Comparison of ENCODE assay signal across 19 mouse cellular contexts in the genomic region with DNA sequence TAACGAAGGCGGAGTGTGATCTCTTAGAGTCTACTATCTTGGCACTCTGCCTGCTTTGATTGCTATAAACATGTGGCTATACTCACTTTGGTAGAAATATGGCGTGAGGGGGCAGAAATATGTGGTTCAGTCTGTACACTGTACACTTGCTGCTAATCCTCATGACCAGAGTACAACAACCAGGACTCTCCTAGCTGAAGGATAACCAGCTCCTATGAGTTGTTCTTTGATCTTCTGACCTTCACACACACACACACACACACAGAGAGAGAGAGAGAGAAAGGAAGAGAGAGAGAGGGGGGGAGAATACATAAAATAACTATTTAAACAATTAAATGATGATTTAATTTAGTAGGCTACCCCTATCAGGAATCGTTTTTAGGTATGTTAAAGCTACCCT.
DNase-seq lines count a peak whose midpoint lies in the region; ATAC-seq and TF ChIP-seq lines count a peak whose summit lies in the region.
"Had no signal": no experiment of that assay in that cellular context is flagged by ENCODE, and none has a peak within 500 bp of the region (broad histone marks: within the 10 kb centered on the region; RNA-seq: fewer than 3 reads in every experiment).

No protein-coding gene starts in this region.

- no peak for ATAC-seq in kidney, embryonic 15.5 days (replicated peaks; ENCODE audit: low FRiP score)
- ATAC-seq: forebrain, embryonic 16.5 days had no signal

- H3K27me3 ChIP-seq in kidney, adult 2 months (replicated peaks; ENCODE audit: control insufficient read depth, insufficient read depth, low read length) = no peaks in the 10 kb centered on the region
- H3K27me3 ChIP-seq in kidney, embryonic 15.5 days = no peaks in the 10 kb centered on the region
- H3K27me3 ChIP-seq: embryonic facial prominence, embryonic 13.5 days; embryonic facial prominence, embryonic 15.5 days; forebrain, embryonic 12.5 days had no signal

- H3K36me3 ChIP-seq in kidney, adult 2 months (ENCODE audit: control insufficient read depth, insufficient read depth, low read length) = no peaks in the 10 kb centered on the region
- no peaks in the 10 kb centered on the region for H3K36me3 ChIP-seq in kidney, embryonic 15.5 days
- H3K36me3 ChIP-seq: embryonic facial prominence, embryonic 13.5 days; embryonic facial prominence, embryonic 15.5 days; forebrain, embryonic 10.5 days; forebrain, embryonic 12.5 days had no signal

- no peak for TF ChIP-seq POLR2A in kidney, adult 2 months (IDR thresholded peaks at IDR 0.05; ENCODE audit: low read depth, low read length)

- H3K9ac ChIP-seq in kidney, embryonic 15.5 days = no peak overlapping the region
- H3K9ac ChIP-seq: embryonic facial prominence, embryonic 13.5 days; embryonic facial prominence, embryonic 15.5 days; forebrain, embryonic 12.5 days had no signal

- no peak overlapping the region for H3K4me2 ChIP-seq in kidney, embryonic 15.5 days
- H3K4me2 ChIP-seq: embryonic facial prominence, embryonic 13.5 days; embryonic facial prominence, embryonic 15.5 days; forebrain, embryonic 12.5 days had no signal

- WGBS in kidney, adult 2 months = 80% methylated on average over 4 of the region's 4 CpGs
- 87% methylated on average over 4 of the region's 4 CpGs for WGBS in kidney, embryonic 15.5 days

- TF ChIP-seq CTCF in kidney, adult 2 months (conservative IDR thresholded peaks at IDR 0.05; ENCODE audit: insufficient read depth, insufficient read length, low read depth, low read length) = no peak

- DNase-seq in kidney, adult 2 months = peak; percentile 66
- no peak for DNase-seq in kidney, adult 18-20 months
- DNase-seq in kidney, postnatal 36 days = peak; percentile 16 to 44
- DNase-seq: adrenal gland, adult 2 months; adrenal gland, postnatal 10 days; adrenal gland, postnatal 25 days; cerebellum, adult 11 months; cerebellum, adult 18-20 months; cerebellum, adult 8-10 months; cerebellum, adult 9-11 months; cerebellum, postnatal 14 days; cerebellum, postnatal 36 days had no signal

- no peaks in the 10 kb centered on the region for H3K9me3 ChIP-seq in kidney, embryonic 15.5 days (replicated peaks)
- H3K9me3 ChIP-seq: embryonic facial prominence, embryonic 13.5 days; embryonic facial prominence, embryonic 15.5 days; forebrain, embryonic 10.5 days; forebrain, embryonic 12.5 days had no signal

- peaks cover 3% of the 10 kb centered on the region; the same call in 1 of the 2 replicates for H3K4me1 ChIP-seq in kidney, adult 2 months (ENCODE audit: control insufficient read depth, insufficient read depth, low read length)
- no peaks in the 10 kb centered on the region for H3K4me1 ChIP-seq in kidney, embryonic 15.5 days
- H3K4me1 ChIP-seq: embryonic facial prominence, embryonic 13.5 days; embryonic facial prominence, embryonic 15.5 days; forebrain, embryonic 10.5 days; forebrain, embryonic 12.5 days had no signal

- 0 out of 2 replicates have a peak overlapping the region, but pooled peaks have one; percentile 23 for H3K27ac ChIP-seq in kidney, adult 2 months (ENCODE audit: insufficient read depth, low read depth, low read length)
- H3K27ac ChIP-seq in kidney, embryonic 15.5 days = no peak overlapping the region
- H3K27ac ChIP-seq: embryonic facial prominence, embryonic 13.5 days; embryonic facial prominence, embryonic 15.5 days; forebrain, embryonic 10.5 days; forebrain, embryonic 12.5 days had no signal

- H3K4me3 ChIP-seq in kidney, adult 2 months (ENCODE audit: insufficient read depth, low read depth, low read length) = no peak overlapping the region
- H3K4me3 ChIP-seq in kidney, embryonic 15.5 days (replicated peaks) = no peak overlapping the region
- H3K4me3 ChIP-seq: embryonic facial prominence, embryonic 13.5 days; embryonic facial prominence, embryonic 15.5 days; erythroblast, embryonic 14.5 days; forebrain, embryonic 10.5 days; forebrain, embryonic 12.5 days had no signal
